Mouse (Mus musculus): ENCODE results near the gene Samhd1. TPM values are rescaled to one million over a fixed set of nuclear protein-coding genes. Genes with fewer than 3 reads are reported as not detected.

Samhd1 gene
- total and polyA plus RNA-seq, 3 experiments: 32.8 to 79.5 (median 67.9) TPM

DNA sequence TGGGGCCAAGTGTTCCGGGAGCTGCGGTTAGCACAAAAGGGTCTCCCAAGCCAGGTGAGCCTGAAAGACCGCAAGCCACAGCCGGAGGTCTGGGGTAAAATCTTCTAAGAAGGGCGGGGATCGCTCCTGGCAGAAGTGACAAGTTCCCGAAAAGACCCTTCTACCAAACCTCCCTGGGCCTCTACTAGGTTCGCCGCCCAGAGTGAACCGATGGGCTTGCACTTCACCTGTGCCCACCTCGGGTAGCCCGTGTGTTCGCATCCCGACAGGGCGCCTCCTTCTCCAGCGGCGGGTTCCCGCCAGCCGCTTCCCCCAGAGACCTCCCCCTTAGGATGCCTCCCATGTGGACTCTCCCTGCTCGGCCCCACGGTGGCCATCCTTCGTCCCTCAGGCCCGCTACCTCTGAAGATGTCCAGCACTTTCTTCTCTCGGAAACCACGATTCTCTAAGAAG is 560 bp downstream of the Samhd1 start:
- Histone ChIP-seq H3K9ac (ENCODE audit: insufficient read depth, low read depth) (peak overlapping the region; percentile 71), H3K9me3 (replicated peaks; ENCODE audit: low read length) (peaks cover 3% of the 10 kb centered on the region), H3K27ac (ENCODE audit: insufficient read depth, low read depth) (peak overlapping the region; percentile 64), H3K4me1 (ENCODE audit: control insufficient read depth in 1 of 2, insufficient read depth in 2 of 2) (peaks cover 10 to 46% of the 10 kb centered on the region in 2 experiments; a peak in 3 of 4 replicates), H3K36me3 (replicated peaks in 1 of 2; ENCODE audit: control insufficient read depth in 1 of 2, insufficient read depth in 1 of 2, low read length in 1 of 2) (no peaks in the 10 kb centered on the region), H3K4me2 (ENCODE audit: insufficient read depth, low read depth, poor library complexity, severe bottlenecking) (peak overlapping the region; percentile 22), H3K4me3 (replicated peaks in 1 of 3; ENCODE audit: low read depth in 2 of 3, low read length in 2 of 3, poor library complexity in 1 of 3) (peak overlapping the region; percentile 70 to 90 (median 74)), H3K79me2 (replicated peaks; ENCODE audit: control insufficient read depth, extremely low read depth, insufficient read depth, poor library complexity, severe bottlenecking) (peaks cover 29% of the 10 kb centered on the region), H3K27me3 (replicated peaks) (no peaks in the 10 kb centered on the region)
- TF ChIP-seq UBTF (IDR thresholded peaks at IDR 0.05; ENCODE audit: low read depth, low read length) (peak; percentile 75; the same call in 1 of the 2 replicates), E2F4 (IDR thresholded peaks at IDR 0.05; ENCODE audit: insufficient replicate concordance, low read depth, low read length) (no peak), ETS1 (conservative IDR thresholded peaks at IDR 0.05; ENCODE audit: low read depth, low read length) (0 out of 2 replicates have a peak, but pooled peaks have one; percentile 34)
- DNase-seq (ENCODE audit: extremely low read depth): no peak
- in situ Hi-C loops (cut with MboI; ENCODE audit: low pct_ligation_motif_present, low pct_unique_long_range_greater_than_20kb, low sequenced_read_pairs) (loop anchor here (10.0 to 25.0 kb wide), 2 partner anchors 50 to 428 kb away; partner anchors contain the start of genes Blcap and Nnat), dilution Hi-C loops (cut with MboI; ENCODE audit: extremely low pct_ligation_motif_present, extremely low pct_unique_long_range_greater_than_20kb, low sequenced_read_pairs) (no loop called here)

GRCm38 (mm10) chr2:157133769-157134478 is 1.1 kb downstream of the Samhd1 start:
- Histone ChIP-seq H3K9ac (ENCODE audit: insufficient read depth, low read depth) (peak overlapping the region; percentile 71), H3K36me3 (replicated peaks in 1 of 2; ENCODE audit: control insufficient read depth in 1 of 2, insufficient read depth in 1 of 2, low read length in 1 of 2) (no peaks in the 10 kb centered on the region), H3K4me2 (ENCODE audit: insufficient read depth, low read depth, poor library complexity, severe bottlenecking) (peak overlapping the region; percentile 22), H3K4me1 (ENCODE audit: control insufficient read depth in 1 of 2, insufficient read depth in 2 of 2) (peaks cover 7 to 45% of the 10 kb centered on the region in 2 experiments; a peak in 3 of 4 replicates), H3K27me3 (replicated peaks) (no peaks in the 10 kb centered on the region), H3K27ac (ENCODE audit: insufficient read depth, low read depth) (peak overlapping the region; percentile 64), H3K4me3 (replicated peaks in 1 of 3; ENCODE audit: low read depth in 2 of 3, low read length in 2 of 3, poor library complexity in 1 of 3) (peak overlapping the region; percentile 70 to 90 (median 74)), H3K9me3 (replicated peaks; ENCODE audit: low read length) (no peaks in the 10 kb centered on the region), H3K79me2 (replicated peaks; ENCODE audit: control insufficient read depth, extremely low read depth, insufficient read depth, poor library complexity, severe bottlenecking) (peaks cover 29% of the 10 kb centered on the region)
- DNase-seq (ENCODE audit: extremely low read depth): peak; percentile 58
- in situ Hi-C loops (cut with MboI; ENCODE audit: low pct_ligation_motif_present, low pct_unique_long_range_greater_than_20kb, low sequenced_read_pairs) (loop anchor here (10.0 to 25.0 kb wide), 2 partner anchors 51 to 428 kb away; partner anchors contain the start of genes Blcap and Nnat), dilution Hi-C loops (cut with MboI; ENCODE audit: extremely low pct_ligation_motif_present, extremely low pct_unique_long_range_greater_than_20kb, low sequenced_read_pairs) (no loop called here)
- TF ChIP-seq TCF12 (IDR thresholded peaks at IDR 0.05; ENCODE audit: low read depth, low read length) (no peak), MEF2A (IDR thresholded peaks at IDR 0.05; ENCODE audit: borderline replicate concordance, low read depth, low read length) (peak; percentile 87), EP300 (IDR thresholded peaks at IDR 0.05; ENCODE audit: low read length) (0 out of 2 replicates have a peak, but pooled peaks have one; percentile 40), POLR2A (IDR thresholded peaks at IDR 0.05; ENCODE audit: low read depth, low read length) (no peak), NELFE (IDR thresholded peaks at IDR 0.05; ENCODE audit: low read depth, low read length) (no peak), UBTF (IDR thresholded peaks at IDR 0.05; ENCODE audit: low read depth, low read length) (no peak; the same call in 1 of the 2 replicates), ZMIZ1 (IDR thresholded peaks at IDR 0.05; ENCODE audit: low read depth, low read length) (no peak), NRF1 (IDR thresholded peaks at IDR 0.05; ENCODE audit: low read depth, low read length) (no peak), JUND (conservative IDR thresholded peaks at IDR 0.05; ENCODE audit: low read depth, low read length) (no peak), TBP (conservative IDR thresholded peaks at IDR 0.05; ENCODE audit: low read depth, low read length) (no peak), ZC3H11A (IDR thresholded peaks at IDR 0.05; ENCODE audit: low read depth, low read length) (no peak), ETS1 (conservative IDR thresholded peaks at IDR 0.05; ENCODE audit: low read depth, low read length) (peak; percentile 24; the same call in 1 of the 2 replicates), RCOR1 (conservative IDR thresholded peaks at IDR 0.05; ENCODE audit: low read depth, low read length) (no peak), CHD2 (IDR thresholded peaks at IDR 0.05; ENCODE audit: low read length) (peak; percentile 53; the same call in 1 of the 2 replicates), POLR2AphosphoS2 (IDR thresholded peaks at IDR 0.05; ENCODE audit: low read depth, low read length) (no peak), ZKSCAN1 (IDR thresholded peaks at IDR 0.05; ENCODE audit: borderline replicate concordance, low read depth, low read length) (no peak), BHLHE40 (IDR thresholded peaks at IDR 0.05; ENCODE audit: low read depth, low read length) (peak; percentile 92), MAX (IDR thresholded peaks at IDR 0.05; ENCODE audit: low read length) (no peak), ZNF384 (IDR thresholded peaks at IDR 0.05; ENCODE audit: low read depth, low read length) (peak; percentile 92)

Data from CH12.LX (cell line).